Mouse (Mus musculus) CH12.LX (cell line): ENCODE results near the gene Tacc2.

Source experiments
- CTCF ChIP-seq, 2 experiments: IDR thresholded peaks in 1 of 2; conservative IDR thresholded peaks in 1 of 2; 2 replicates each; pipeline ENCODE4 v1.5.1; 2011 to 2012; ENCODE audit warnings: low read depth in 2 of 2, low read length in 2 of 2, improper control_type of control experiment in 1 of 2, inconsistent platforms in 1 of 2, mild to moderate bottlenecking in 1 of 2, moderate library complexity in 1 of 2
- GABPA ChIP-seq: IDR thresholded peaks from 2 replicates; pipeline ENCODE4 v1.6.1; 2012; ENCODE audit warnings: low read depth, low read length, improper control_type of control experiment, inconsistent platforms; ENCODE audit not compliant: insufficient replicate concordance
- MAX ChIP-seq: IDR thresholded peaks from 2 replicates; pipeline ENCODE4 v1.6.1; 2011; ENCODE audit warnings: low read length, improper control_type of control experiment
- MAZ ChIP-seq: IDR thresholded peaks from 2 replicates; pipeline ENCODE4 v1.6.1; 2012; ENCODE audit warnings: low read depth, mild to moderate bottlenecking, inconsistent platforms, low read length, improper control_type of control experiment, moderate library complexity
- POLR2AphosphoS2 ChIP-seq: IDR thresholded peaks from 2 replicates; pipeline ENCODE4 v1.6.1; 2011; ENCODE audit warnings: low read depth, low read length, improper control_type of control experiment

GRCm38 (mm10) chr7:130719931-130720598 lies 142.8 kb downstream of the Tacc2 start:
- TF ChIP-seq CTCF (conservative IDR thresholded peaks at IDR 0.05 in 1 of 2, IDR thresholded peaks at IDR 0.05 in 1 of 2; ENCODE audit: low read depth in 2 of 2, low read length in 2 of 2) (no peak), GABPA (no peak), MAX (no peak), MAZ (no peak), POLR2AphosphoS2 (no peak)
